Mouse (Mus musculus) testis, adult 2 months (tissue): ENCODE measurements around the gene Itln1.

Experiments
- CTCF ChIP-seq: fragments of 200-500 bp; IDR thresholded peaks from 2 replicates; pipeline ENCODE4 v1.5.1; 2012; ENCODE audit warnings: low read depth, mild to moderate bottlenecking, inconsistent platforms, low read length, moderate library complexity; ENCODE audit not compliant: control insufficient read depth, insufficient read depth, insufficient replicate concordance
- POLR2A ChIP-seq: fragments of 200-500 bp; IDR thresholded peaks from 2 replicates; pipeline ENCODE4 v1.6.1; 2012; ENCODE audit warnings: low read depth, mild to moderate bottlenecking, inconsistent platforms, low read length, moderate library complexity; ENCODE audit not compliant: control insufficient read depth

- TF ChIP-seq CTCF (no peak), POLR2A (no peak)
These were observed 23.8 kb upstream of the Itln1 start, which contains the start of gene Cd244a for GRCm38 (mm10) chr1:171558898-171559297.
